Mouse (Mus musculus) liver, embryonic 14.5 days (tissue): Measurements from ENCODE around the gene Picalm.

Source experiments
- CTCF ChIP-seq: IDR thresholded peaks from 2 replicates; pipeline ENCODE4 v1.5.1; 2016; ENCODE audit warnings: antibody characterized with exemption, low read depth, control low read depth
- EP300 ChIP-seq: IDR thresholded peaks from 2 replicates; pipeline ENCODE4 v1.6.1; 2016; ENCODE audit warnings: antibody characterized with exemption, low read depth

DNA sequence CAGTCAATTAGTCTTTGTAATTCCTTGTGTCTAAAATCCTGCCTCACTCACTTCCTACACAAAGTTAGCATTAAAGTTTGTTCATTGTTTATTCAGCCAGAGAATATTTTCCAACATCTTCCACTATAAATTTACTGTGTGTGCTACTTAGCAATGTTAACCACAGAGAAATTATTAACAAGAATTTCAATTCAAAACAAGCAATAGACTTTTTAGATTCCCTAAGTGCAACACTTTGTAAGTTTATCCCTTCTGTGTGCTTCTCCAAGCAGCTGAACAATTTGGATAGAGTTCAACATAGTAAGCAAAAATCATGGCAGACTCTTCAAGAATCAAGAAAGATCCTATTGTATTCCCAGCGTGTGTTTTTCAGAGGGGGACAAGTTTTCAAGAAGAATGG is 44.3 kb upstream of the Picalm start:
- TF ChIP-seq CTCF: no peak
- no peak for TF ChIP-seq EP300
